Mouse (Mus musculus): ENCODE results near the gene Cacnb2. TPM values are rescaled to one million over a fixed set of nuclear protein-coding genes. Genes with fewer than 3 reads are reported as not detected.

Cacnb2 gene
- polyA plus RNA-seq, 1 experiment from 2014 or later: 1.2 TPM

GRCm38 (mm10) chr2:14676885-14677516 lies 74.1 kb downstream of the Cacnb2 start:
- peak; percentile 51 for DNase-seq (ENCODE audit: low spot score)
- H3K9ac ChIP-seq (ENCODE audit: low read depth, low read length): no peak overlapping the region
- WGBS: 18% methylated on average over 6 of the region's 6 CpGs
- H3K27me3 ChIP-seq (replicated peaks; ENCODE audit: control insufficient read depth, insufficient read depth, low read length): no peaks in the 10 kb centered on the region
- no peak overlapping the region for H3K27ac ChIP-seq (replicated peaks; ENCODE audit: low read depth, low read length)
- no peaks in the 10 kb centered on the region for H3K4me1 ChIP-seq (ENCODE audit: control insufficient read depth, insufficient read depth, low read length)
- no peaks in the 10 kb centered on the region for H3K36me3 ChIP-seq (ENCODE audit: control insufficient read depth, insufficient read depth, low read length)
- no peak overlapping the region for H3K4me3 ChIP-seq (ENCODE audit: low read depth, low read length)
- no peak; the same call in 1 of the 2 replicates for ATAC-seq (ENCODE audit: low read depth)
- no peaks in the 10 kb centered on the region for H3K9me3 ChIP-seq (ENCODE audit: control insufficient read depth, low read length)
- H3K4me2 ChIP-seq (ENCODE audit: low read depth, low read length): no peak overlapping the region

GRCm38 (mm10) chr2:14684231-14684630 lies 81.3 kb downstream of the Cacnb2 start:
- H3K27me3 ChIP-seq (replicated peaks; ENCODE audit: control insufficient read depth, insufficient read depth, low read length): no peaks in the 10 kb centered on the region

GRCm38 (mm10) chr2:14702973-14703645 lies 100.2 kb downstream of the Cacnb2 start:
- WGBS: 74% methylated on average over 1 of the region's 1 CpGs
- Histone ChIP-seq H3K9ac (ENCODE audit: low read depth, low read length) (no peak overlapping the region), H3K4me3 (ENCODE audit: low read depth, low read length) (no peak overlapping the region), H3K9me3 (ENCODE audit: control insufficient read depth, low read length) (no peaks in the 10 kb centered on the region), H3K36me3 (ENCODE audit: control insufficient read depth, insufficient read depth, low read length) (no peaks in the 10 kb centered on the region), H3K4me1 (ENCODE audit: control insufficient read depth, insufficient read depth, low read length) (no peaks in the 10 kb centered on the region), H3K27ac (replicated peaks; ENCODE audit: low read depth, low read length) (no peak overlapping the region), H3K27me3 (replicated peaks; ENCODE audit: control insufficient read depth, insufficient read depth, low read length) (no peaks in the 10 kb centered on the region), H3K4me2 (ENCODE audit: low read depth, low read length) (no peak overlapping the region)
- ATAC-seq (ENCODE audit: low read depth) (no peak), DNase-seq (ENCODE audit: low spot score) (peak; percentile 49)

More at GRCm38 (mm10) chr2:14684231-14684630, 81.3 kb downstream of the Cacnb2 start:
- H3K9ac ChIP-seq (ENCODE audit: low read depth, low read length): no peak overlapping the region
- no peak overlapping the region for H3K4me2 ChIP-seq (ENCODE audit: low read depth, low read length)
- H3K4me3 ChIP-seq (ENCODE audit: low read depth, low read length): no peak overlapping the region
- ATAC-seq (ENCODE audit: low read depth) (no peak), DNase-seq (ENCODE audit: low spot score) (no peak)
- no peak overlapping the region for H3K27ac ChIP-seq (replicated peaks; ENCODE audit: low read depth, low read length)
- no peaks in the 10 kb centered on the region for H3K4me1 ChIP-seq (ENCODE audit: control insufficient read depth, insufficient read depth, low read length)
- H3K36me3 ChIP-seq (ENCODE audit: control insufficient read depth, insufficient read depth, low read length): no peaks in the 10 kb centered on the region
- no peaks in the 10 kb centered on the region for H3K9me3 ChIP-seq (ENCODE audit: control insufficient read depth, low read length)

- no peaks in the 10 kb centered on the region for H3K27me3 ChIP-seq (replicated peaks; ENCODE audit: control insufficient read depth, insufficient read depth, low read length)
- DNase-seq (ENCODE audit: low spot score) (no peak), ATAC-seq (ENCODE audit: low read depth) (no peak)
- H3K9me3 ChIP-seq (ENCODE audit: control insufficient read depth, low read length): no peaks in the 10 kb centered on the region
- H3K4me3 ChIP-seq (ENCODE audit: low read depth, low read length): no peak overlapping the region
- H3K27ac ChIP-seq (replicated peaks; ENCODE audit: low read depth, low read length): no peak overlapping the region
- H3K4me1 ChIP-seq (ENCODE audit: control insufficient read depth, insufficient read depth, low read length): no peaks in the 10 kb centered on the region
- no peaks in the 10 kb centered on the region for H3K36me3 ChIP-seq (ENCODE audit: control insufficient read depth, insufficient read depth, low read length)
- H3K4me2 ChIP-seq (ENCODE audit: low read depth, low read length): no peak overlapping the region
- 92% methylated on average over 4 of the region's 4 CpGs for WGBS
- H3K9ac ChIP-seq (ENCODE audit: low read depth, low read length): no peak overlapping the region
Measured at GRCm38 (mm10) chr2:14703676-14704075, 100.8 kb downstream of the Cacnb2 start.

GRCm38 (mm10) chr2:14710247-14710646 lies 107.4 kb downstream of the Cacnb2 start:
- no peaks in the 10 kb centered on the region for H3K36me3 ChIP-seq (ENCODE audit: control insufficient read depth, insufficient read depth, low read length)
- H3K4me3 ChIP-seq (ENCODE audit: low read depth, low read length): no peak overlapping the region
- H3K9ac ChIP-seq (ENCODE audit: low read depth, low read length): no peak overlapping the region
- H3K27me3 ChIP-seq (replicated peaks; ENCODE audit: control insufficient read depth, insufficient read depth, low read length): no peaks in the 10 kb centered on the region
- no peaks in the 10 kb centered on the region for H3K4me1 ChIP-seq (ENCODE audit: control insufficient read depth, insufficient read depth, low read length)
- WGBS: 70% methylated on average over 8 of the region's 8 CpGs
- H3K4me2 ChIP-seq (ENCODE audit: low read depth, low read length): no peak overlapping the region
- H3K9me3 ChIP-seq (ENCODE audit: control insufficient read depth, low read length): no peaks in the 10 kb centered on the region
- no peak for ATAC-seq (ENCODE audit: low read depth)
- H3K27ac ChIP-seq (replicated peaks; ENCODE audit: low read depth, low read length): no peak overlapping the region
- DNase-seq (ENCODE audit: low spot score): no peak

- Histone ChIP-seq H3K4me2 (ENCODE audit: low read depth, low read length) (no peak overlapping the region), H3K27me3 (replicated peaks; ENCODE audit: control insufficient read depth, insufficient read depth, low read length) (no peaks in the 10 kb centered on the region), H3K9me3 (ENCODE audit: control insufficient read depth, low read length) (no peaks in the 10 kb centered on the region), H3K27ac (replicated peaks; ENCODE audit: low read depth, low read length) (no peak overlapping the region), H3K9ac (ENCODE audit: low read depth, low read length) (no peak overlapping the region), H3K4me1 (ENCODE audit: control insufficient read depth, insufficient read depth, low read length) (no peaks in the 10 kb centered on the region), H3K36me3 (ENCODE audit: control insufficient read depth, insufficient read depth, low read length) (no peaks in the 10 kb centered on the region), H3K4me3 (ENCODE audit: low read depth, low read length) (no peak overlapping the region)
- 73% methylated on average over 2 of the region's 2 CpGs for WGBS
- DNase-seq (ENCODE audit: low spot score) (peak; percentile 26), ATAC-seq (ENCODE audit: low read depth) (no peak)
Measured at GRCm38 (mm10) chr2:14711751-14712150, 108.9 kb downstream of the Cacnb2 start.

GRCm38 (mm10) chr2:14713049-14713448 lies 110.2 kb downstream of the Cacnb2 start:
- no peak overlapping the region for H3K9ac ChIP-seq (ENCODE audit: low read depth, low read length)
- no peak overlapping the region for H3K4me2 ChIP-seq (ENCODE audit: low read depth, low read length)
- 91% methylated on average over 3 of the region's 3 CpGs for WGBS
- H3K4me1 ChIP-seq (ENCODE audit: control insufficient read depth, insufficient read depth, low read length): no peaks in the 10 kb centered on the region
- H3K4me3 ChIP-seq (ENCODE audit: low read depth, low read length): no peak overlapping the region
- no peaks in the 10 kb centered on the region for H3K9me3 ChIP-seq (ENCODE audit: control insufficient read depth, low read length)
- H3K27me3 ChIP-seq (replicated peaks; ENCODE audit: control insufficient read depth, insufficient read depth, low read length): no peaks in the 10 kb centered on the region
- ATAC-seq (ENCODE audit: low read depth) (no peak), DNase-seq (ENCODE audit: low spot score) (no peak)
- H3K36me3 ChIP-seq (ENCODE audit: control insufficient read depth, insufficient read depth, low read length): no peaks in the 10 kb centered on the region
- H3K27ac ChIP-seq (replicated peaks; ENCODE audit: low read depth, low read length): no peak overlapping the region

GRCm38 (mm10) chr2:14716666-14717065 lies 113.8 kb downstream of the Cacnb2 start:
- no peak for DNase-seq (ENCODE audit: low spot score)
- 53% methylated on average over 1 of the region's 1 CpGs for WGBS
- H3K36me3 ChIP-seq (ENCODE audit: control insufficient read depth, insufficient read depth, low read length): no peaks in the 10 kb centered on the region

More at GRCm38 (mm10) chr2:14716666-14717065, 113.8 kb downstream of the Cacnb2 start:
- Histone ChIP-seq H3K9me3 (ENCODE audit: control insufficient read depth, low read length) (no peaks in the 10 kb centered on the region), H3K9ac (ENCODE audit: low read depth, low read length) (no peak overlapping the region), H3K4me3 (ENCODE audit: low read depth, low read length) (no peak overlapping the region), H3K27ac (replicated peaks; ENCODE audit: low read depth, low read length) (no peak overlapping the region), H3K4me1 (ENCODE audit: control insufficient read depth, insufficient read depth, low read length) (no peaks in the 10 kb centered on the region), H3K27me3 (replicated peaks; ENCODE audit: control insufficient read depth, insufficient read depth, low read length) (no peaks in the 10 kb centered on the region), H3K4me2 (ENCODE audit: low read depth, low read length) (no peak overlapping the region)
- ATAC-seq (ENCODE audit: low read depth): no peak

All from embryonic facial prominence, embryonic 14.5 days (tissue).